Mouse (Mus musculus) testis, adult 2 months (tissue): Measurements from ENCODE around the gene Dyrk1a. TPM values are rescaled to one million over a fixed set of nuclear protein-coding genes. Genes with fewer than 3 reads are reported as not detected.

Source experiments
- H3K27ac ChIP-seq: fragments of 200-500 bp; 2 replicates; pipeline ENCODE4 v1.5.1; 2012; ENCODE audit warnings: low read depth, low read length; ENCODE audit not compliant: control insufficient read depth, insufficient read depth
- H3K27me3 ChIP-seq: fragments of 200-500 bp; 2 replicates; pipeline ENCODE4 v1.6.1; 2012; ENCODE audit warnings: mild to moderate bottlenecking, low read length, moderate library complexity; ENCODE audit not compliant: control insufficient read depth, insufficient read depth
- H3K36me3 ChIP-seq: fragments of 200-500 bp; 2 replicates; pipeline ENCODE4 v1.6.1; 2012; ENCODE audit warnings: mild to moderate bottlenecking, low read length; ENCODE audit not compliant: control insufficient read depth, insufficient read depth
- H3K4me1 ChIP-seq: fragments of 200-500 bp; 2 replicates; pipeline ENCODE4 v1.6.1; 2012; ENCODE audit warnings: low read length; ENCODE audit not compliant: control insufficient read depth, insufficient read depth
- H3K4me3 ChIP-seq: fragments of 200-500 bp; 2 replicates; pipeline ENCODE4 v1.5.1; 2012; ENCODE audit warnings: low read depth, mild to moderate bottlenecking, low read length, moderate library complexity, mixed read lengths; ENCODE audit not compliant: control insufficient read depth
- CTCF ChIP-seq: fragments of 200-500 bp; IDR thresholded peaks from 2 replicates; pipeline ENCODE4 v1.5.1; 2012; ENCODE audit warnings: low read depth, mild to moderate bottlenecking, inconsistent platforms, low read length, moderate library complexity; ENCODE audit not compliant: control insufficient read depth, insufficient read depth, insufficient replicate concordance
- POLR2A ChIP-seq: fragments of 200-500 bp; IDR thresholded peaks from 2 replicates; pipeline ENCODE4 v1.6.1; 2012; ENCODE audit warnings: low read depth, mild to moderate bottlenecking, inconsistent platforms, low read length, moderate library complexity; ENCODE audit not compliant: control insufficient read depth
- polyA plus RNA-seq: library from polyadenylated mRNA; depleted of rRNA; stranded (reverse); fragments of >200 nt; gene quantifications from 2 replicates; pipeline ENCODE4 v1.2.3, GENCODE M21; 2012

Gene Dyrk1a
- polyA plus RNA-seq, 1 experiment: 15.0 TPM

- TF ChIP-seq POLR2A (no peak), CTCF (no peak)
- H3K4me1 ChIP-seq: peaks cover 9% of the 10 kb centered on the region
- peak overlapping the region; percentile 43 for H3K27ac ChIP-seq
- no peaks in the 10 kb centered on the region for H3K27me3 ChIP-seq
- H3K36me3 ChIP-seq: no peaks in the 10 kb centered on the region
- no peak overlapping the region for H3K4me3 ChIP-seq
These were observed 25.2 kb upstream of the Dyrk1a start for GRCm38 (mm10) chr16:94544540-94545105.

DNA sequence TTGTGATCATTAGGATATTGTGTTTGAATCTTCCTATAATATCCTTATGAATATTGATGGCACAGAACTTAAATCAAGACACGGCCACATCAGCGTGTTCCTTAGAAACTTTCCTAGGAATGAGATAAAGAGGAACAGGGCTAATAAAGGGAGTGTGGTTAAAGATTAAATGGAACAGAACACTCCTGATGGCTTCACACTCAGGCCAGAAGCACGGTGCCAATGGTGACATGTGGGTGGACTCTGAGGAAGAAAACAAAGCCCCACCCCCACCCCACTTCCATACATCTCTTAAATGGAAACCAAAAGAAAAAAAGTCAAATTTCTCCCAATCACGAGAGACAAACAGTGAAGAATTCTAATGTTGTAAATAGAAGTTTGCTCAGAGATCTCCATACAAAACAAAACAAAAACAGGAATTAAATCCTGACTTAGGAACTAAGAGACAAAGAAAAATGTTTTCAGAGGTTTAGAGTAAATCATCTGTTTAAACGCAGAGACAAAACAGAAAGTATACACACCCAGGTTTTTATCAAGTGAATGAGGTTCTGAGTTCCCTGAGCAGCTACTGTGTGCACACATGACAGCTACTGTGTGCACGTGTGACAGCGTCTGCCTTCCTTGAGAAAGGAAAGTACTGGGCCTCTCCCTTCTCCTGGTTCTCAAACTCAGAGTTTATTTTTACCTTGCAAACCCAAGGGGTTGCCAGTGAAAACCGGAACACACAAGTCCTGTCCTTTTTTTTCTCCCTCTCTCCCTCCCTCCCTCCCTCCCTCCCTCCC lies 23.8 kb upstream of the Dyrk1a start:
- Histone ChIP-seq H3K27me3 (no peaks in the 10 kb centered on the region), H3K4me3 (no peak overlapping the region), H3K27ac (no peak overlapping the region), H3K36me3 (no peaks in the 10 kb centered on the region), H3K4me1 (peaks cover 9% of the 10 kb centered on the region)
- TF ChIP-seq CTCF: no peak

DNA sequence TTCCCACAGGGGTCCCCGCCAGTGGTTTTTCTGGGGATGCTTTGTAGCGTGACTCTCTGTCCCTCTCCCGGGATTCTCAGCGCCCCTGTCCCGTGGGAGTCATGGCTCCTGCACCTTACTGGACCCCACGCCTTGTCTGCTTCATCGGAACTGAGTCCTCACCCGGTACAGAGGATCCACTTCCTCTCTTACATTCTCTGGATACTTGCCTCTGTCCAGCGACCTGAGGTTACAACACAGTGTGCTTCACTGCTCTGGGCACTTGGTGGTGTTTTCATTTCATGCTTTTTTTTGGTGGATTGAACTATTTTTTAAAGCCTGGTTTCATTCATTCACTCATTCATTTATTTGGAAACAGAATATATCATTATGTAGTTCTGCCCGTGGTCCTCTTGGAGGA lies 20.0 kb upstream of the Dyrk1a start:
- H3K4me1 ChIP-seq: peaks cover 5% of the 10 kb centered on the region; the same call in 1 of the 2 replicates
- H3K27me3 ChIP-seq: no peaks in the 10 kb centered on the region
- no peak overlapping the region for H3K27ac ChIP-seq
- TF ChIP-seq POLR2A (no peak), CTCF (no peak)
- H3K4me3 ChIP-seq: no peak overlapping the region
- no peaks in the 10 kb centered on the region for H3K36me3 ChIP-seq

DNA sequence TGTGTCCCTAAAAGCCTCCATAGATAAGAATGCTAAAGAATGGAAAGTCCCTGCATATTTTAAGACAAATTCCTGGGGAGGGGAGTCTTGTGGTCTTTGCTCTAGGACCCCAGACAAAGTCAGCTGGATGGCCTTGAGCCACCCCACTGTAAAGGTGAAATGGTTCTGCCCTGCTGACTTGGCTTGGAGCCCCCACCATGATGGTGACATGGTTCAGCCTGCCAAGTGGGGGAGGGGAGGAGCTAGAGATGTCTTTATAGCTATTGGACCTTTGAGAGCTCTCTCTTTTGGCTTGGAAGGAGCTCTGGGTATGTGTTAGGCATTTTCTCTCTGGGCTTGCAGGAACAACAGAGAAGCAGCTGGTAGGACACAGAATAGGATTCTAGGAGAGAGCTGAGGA lies 17.9 kb upstream of the Dyrk1a start:
- H3K4me1 ChIP-seq: peaks cover 5% of the 10 kb centered on the region; the same call in 1 of the 2 replicates
- H3K27me3 ChIP-seq: no peaks in the 10 kb centered on the region
- no peak overlapping the region for H3K27ac ChIP-seq
- no peaks in the 10 kb centered on the region for H3K36me3 ChIP-seq
- no peak overlapping the region for H3K4me3 ChIP-seq
- TF ChIP-seq CTCF: no peak
- no peak for TF ChIP-seq POLR2A

DNA sequence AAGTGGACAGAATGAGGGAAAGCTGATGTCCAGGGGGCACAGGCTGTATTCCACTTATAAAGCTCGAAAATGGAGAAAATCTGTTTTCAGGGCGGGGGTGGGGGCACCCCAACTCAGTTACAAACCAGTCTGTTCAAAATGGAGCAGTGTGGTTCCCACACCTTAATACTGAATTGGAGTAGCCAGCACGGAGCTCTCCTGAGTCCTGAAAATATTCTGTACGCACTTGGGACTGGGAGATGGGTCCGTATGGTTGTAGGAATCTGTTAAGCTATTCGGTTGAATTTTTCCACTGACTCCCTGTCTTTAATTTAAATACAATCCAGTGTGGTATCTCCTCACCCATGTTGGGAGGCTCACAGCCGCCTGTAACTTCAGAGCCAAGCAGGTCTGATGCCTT lies 14.5 kb upstream of the Dyrk1a start:
- Histone ChIP-seq H3K27ac (no peak overlapping the region), H3K27me3 (no peaks in the 10 kb centered on the region), H3K36me3 (no peaks in the 10 kb centered on the region), H3K4me3 (no peak overlapping the region), H3K4me1 (peaks cover 4% of the 10 kb centered on the region)
- no peak for TF ChIP-seq CTCF
- TF ChIP-seq POLR2A: no peak

DNA sequence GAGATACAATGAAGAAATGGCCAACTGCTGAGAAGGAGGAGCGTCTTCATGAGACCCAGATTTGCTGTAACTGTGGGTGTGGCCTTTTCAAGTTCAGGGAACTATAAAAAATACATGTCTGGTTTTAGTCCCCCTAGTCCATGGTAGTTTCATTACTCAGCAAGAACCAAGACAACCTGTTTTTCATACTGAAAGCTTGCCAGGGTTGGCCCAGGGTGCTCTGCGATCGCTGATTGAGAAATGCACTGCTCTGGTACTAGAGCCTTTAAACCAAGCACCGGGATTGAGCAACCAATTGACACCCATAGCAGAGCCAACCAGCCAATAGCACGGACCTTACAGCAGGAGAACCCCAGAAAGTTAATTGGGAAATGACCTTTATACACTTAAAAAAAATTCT lies 13.6 kb upstream of the Dyrk1a start:
- Histone ChIP-seq H3K36me3 (no peaks in the 10 kb centered on the region), H3K4me3 (no peak overlapping the region), H3K27ac (no peak overlapping the region), H3K4me1 (peaks cover 4% of the 10 kb centered on the region), H3K27me3 (no peaks in the 10 kb centered on the region)
- no peak for TF ChIP-seq CTCF
- no peak for TF ChIP-seq POLR2A

DNA sequence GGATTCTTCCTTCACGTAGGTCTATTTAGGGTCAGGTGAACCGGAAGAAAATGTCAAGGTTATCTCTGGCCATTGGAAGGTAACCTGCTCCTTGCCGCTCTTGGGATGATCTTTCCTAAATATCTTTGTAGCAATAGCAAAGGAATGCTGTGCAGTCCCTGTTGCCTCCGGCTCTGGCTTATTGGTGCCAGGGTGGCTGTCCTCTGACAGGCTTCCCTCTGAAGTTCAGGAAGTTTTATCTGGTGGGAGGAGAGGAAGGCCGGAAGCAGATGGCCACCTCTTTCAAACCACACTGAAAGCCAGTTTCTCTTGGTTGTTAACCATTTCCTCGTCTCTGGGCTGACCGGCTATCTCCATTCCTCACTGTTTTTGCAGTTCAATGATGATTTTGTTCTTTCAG lies 10.5 kb upstream of the Dyrk1a start:
- Histone ChIP-seq H3K27me3 (no peaks in the 10 kb centered on the region), H3K4me3 (no peak overlapping the region), H3K4me1 (peaks cover 4% of the 10 kb centered on the region), H3K36me3 (no peaks in the 10 kb centered on the region), H3K27ac (no peak overlapping the region)
- TF ChIP-seq CTCF (no peak), POLR2A (no peak)
